Mouse (Mus musculus) cerebellum, adult 11 months (tissue): ENCODE results near the gene Tat.
"Not testable (repeated sequence)": the region's sequence is repeated elsewhere in the genome, so short reads cannot be mapped to it uniquely, and the experiment has no call there.

Experiments used
- DNase-seq: peaks from one replicate; pipeline ENCODE4 v3.0.0; 2022

The Tat gene

DNA sequence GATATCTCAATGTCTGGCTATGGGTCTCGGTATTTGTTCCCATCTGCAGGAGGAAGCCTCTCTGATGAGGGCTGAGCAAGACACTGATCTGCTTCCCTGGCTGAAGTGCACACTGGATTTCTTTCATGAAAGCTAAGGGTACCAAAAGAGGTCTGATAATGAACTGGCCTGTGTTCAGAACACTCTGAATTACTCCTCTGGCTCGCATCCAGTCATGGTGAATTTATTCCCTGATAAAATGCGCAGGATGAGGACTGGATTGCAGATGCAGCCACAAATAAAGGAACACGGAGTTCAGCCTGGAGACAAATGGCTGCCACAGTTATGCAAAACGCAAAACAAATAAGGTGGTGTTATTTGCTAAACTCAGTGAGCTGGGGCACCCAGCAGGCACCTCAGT lies 6.3 kb upstream of the Tat start:
- no peak for DNase-seq

DNA sequence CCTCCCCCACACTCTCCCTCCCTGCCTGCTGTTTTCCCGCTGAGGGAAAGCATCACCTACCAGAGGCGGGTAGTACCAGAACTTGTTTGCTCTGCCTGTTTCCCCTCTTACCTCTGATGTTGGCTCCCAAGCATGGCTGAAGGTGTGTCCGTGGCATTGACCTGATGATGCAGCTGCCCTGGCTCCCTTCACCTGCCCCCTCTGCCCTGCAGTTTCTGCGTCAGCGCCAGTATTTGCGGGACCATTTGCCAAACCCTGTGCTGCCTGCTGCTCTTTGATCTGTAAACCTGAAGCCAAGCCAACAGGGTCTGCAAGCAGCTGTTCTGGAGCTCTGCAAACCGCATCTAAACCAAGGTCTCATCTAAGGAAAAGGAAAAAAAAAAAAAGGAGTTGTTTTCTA lies 3.9 kb upstream of the Tat start:
- no peak for DNase-seq

DNA sequence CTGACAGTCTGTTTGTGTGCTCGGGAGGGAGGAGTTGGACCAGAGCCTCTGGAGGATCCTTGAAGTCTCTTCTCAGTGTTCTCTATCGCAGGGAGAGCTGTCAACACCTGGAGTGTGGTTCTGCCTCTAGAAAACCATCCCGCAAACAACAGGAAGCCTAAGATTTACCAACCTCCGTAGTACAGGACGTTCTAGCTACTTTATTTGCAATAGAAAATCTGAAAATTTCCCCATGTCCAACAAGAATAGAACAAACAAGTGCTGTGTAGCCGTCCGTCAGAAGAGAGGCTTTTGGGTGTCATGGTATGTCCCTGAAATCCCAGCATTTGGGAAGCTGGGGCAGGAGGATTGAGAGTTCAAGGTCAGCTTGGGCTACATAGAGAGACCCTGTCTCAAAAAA lies 2.5 kb upstream of the Tat start:
- DNase-seq = no peak

DNA sequence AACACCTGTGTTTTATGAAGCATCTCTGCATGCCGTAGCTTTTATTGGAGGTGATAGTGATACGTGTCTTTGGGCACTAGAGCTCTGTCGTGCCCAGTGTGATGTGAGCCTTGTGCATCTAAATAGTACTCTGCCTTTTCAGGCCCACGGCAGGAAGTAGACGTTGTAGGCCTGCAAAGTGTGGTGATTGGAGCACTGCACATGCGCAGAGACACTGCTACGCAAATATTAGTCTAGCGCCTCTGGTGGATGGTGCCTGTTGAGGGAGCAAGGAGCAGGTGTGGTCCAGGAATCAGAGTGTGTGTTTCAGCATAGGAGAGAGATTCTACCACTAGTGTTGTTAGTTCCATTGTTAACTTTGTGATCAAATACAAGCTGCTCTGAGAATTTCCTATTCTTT lies 1.1 kb upstream of the Tat start:
- DNase-seq = no peak

DNA sequence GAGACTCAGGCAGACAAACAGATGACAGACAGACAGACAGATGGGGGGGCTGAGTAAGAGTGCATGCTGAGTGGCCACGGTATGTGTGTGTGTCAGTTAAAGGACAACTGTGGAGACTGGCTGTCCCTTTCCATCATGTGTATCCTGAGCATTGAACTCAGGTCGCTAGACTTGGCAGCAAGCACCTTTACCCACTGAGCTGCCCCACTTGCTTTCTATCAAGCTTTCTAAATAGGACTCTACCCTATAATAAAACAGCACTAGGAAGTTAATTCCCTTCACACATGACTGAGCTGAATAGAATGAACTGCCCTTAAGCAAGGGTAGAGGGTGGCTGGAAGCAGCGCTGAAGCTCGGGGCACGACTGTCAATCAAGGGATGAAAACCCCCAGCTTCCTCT lies 1.9 kb downstream of the Tat start:
- no peak for DNase-seq

DNA sequence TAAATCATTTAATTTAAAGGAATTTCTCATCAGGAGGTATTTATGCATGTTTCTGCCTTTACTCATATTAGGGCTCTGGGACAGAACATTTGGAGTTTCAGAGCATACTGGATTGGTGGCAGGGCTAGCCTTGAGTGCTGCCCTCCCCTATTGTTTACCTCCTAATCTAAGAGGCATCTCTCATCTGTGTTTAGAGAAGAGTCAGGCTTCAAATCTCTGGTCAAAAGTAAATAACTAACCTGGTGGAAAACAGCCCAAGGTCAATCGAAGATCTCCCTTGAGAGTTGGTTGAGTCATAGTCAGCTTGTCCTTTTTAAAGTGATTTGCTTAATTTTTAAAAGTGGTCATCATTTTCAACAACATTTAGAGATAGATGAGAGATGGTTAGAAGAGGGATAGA lies 2.7 kb downstream of the Tat start:
- DNase-seq = no peak

DNA sequence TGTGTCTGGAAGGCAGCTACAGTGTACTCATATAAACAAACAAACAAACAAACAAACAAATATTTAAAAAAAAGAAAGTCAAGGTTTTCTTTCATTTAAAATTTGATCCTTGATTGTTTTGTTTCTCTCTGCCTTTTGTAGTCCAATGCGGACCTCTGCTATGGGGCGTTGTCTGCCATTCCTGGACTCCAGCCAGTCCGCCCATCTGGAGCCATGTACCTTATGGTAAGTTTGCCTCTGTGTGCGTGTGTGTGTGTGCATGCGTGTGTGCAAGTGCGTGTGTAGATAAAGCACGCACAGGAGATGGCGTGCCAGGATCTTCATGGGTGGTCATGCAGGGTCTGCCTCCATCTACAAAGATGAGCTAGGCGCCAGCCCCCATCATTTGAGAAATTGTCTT lies 7.1 kb downstream of the Tat start:
- DNase-seq = no peak

DNA sequence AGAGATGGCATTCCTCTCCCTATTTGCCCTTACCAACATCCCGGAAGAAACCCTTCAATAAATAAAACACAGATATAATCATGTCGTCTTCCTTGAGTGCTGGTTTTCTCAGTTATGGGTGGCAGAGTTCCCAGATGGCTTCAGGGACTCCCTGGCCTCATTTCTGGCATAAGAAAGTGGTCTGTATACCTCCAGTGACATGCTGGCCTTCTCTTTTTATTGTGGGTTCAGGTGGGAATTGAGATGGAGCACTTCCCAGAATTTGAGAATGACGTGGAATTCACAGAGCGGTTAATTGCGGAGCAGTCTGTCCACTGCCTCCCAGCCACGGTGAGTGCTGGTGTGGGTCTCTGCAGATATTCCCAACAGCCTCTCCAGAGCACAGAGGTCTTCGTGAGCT lies 7.8 kb downstream of the Tat start:
- no peak for DNase-seq

DNA sequence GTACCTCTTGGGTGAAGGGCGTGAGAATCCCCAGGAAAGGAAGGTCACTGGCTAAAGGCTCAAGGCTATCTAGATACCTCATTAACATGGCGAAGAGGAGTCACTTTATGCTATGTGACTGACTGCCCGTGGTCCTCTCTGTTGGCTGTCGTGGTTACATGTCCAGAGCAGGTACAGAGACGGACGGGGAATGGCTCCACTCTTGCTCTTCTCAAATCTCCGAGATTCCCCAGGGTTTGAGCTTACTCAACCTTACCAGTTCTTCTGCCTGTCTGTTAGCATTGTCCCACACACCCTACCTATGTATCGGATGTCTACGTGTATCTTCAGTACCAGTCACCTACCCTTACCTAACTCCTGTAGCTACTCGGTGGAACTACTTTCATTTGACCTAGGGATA lies 9.7 kb downstream of the Tat start:
- no peak for DNase-seq

DNA sequence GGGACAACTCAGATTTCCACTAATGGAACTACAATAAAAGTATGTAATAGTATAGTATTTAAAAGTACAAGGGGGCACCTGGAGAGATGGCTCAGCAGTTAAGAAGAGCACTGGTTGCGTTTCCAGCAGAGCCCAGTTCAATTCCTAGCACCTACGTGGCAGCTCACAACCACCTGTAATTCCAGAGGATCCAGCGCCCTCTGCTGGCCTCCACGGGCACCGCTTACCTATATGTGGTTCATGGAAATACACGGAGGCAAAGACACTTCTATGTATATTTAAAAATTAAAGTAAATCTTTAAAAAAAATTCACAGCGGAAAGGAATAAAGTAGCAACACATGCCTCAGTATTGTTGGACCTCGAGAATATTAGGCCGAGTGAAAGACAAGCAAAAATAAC lies 12.7 kb downstream of the Tat start:
- DNase-seq = no peak

DNA sequence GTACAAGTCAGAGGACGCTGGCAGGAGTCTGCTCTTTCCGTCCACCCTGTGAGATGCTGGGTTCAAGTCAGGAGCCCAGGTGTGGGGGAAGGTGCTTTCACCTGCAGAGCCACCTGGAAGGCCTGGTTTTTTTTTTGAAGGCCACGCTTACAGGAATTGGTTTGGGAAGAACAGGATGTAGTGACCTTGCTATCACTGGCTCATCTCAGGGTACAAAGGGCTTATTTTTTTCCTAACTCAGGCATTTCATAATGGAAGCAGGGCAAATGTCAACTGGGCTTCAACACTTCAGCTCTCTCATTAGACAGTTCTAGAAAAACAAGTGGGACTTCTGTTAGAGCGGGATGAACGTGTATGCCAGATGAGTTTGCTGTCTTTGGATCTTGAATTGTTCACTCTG lies 14.1 kb downstream of the Tat start:
- DNase-seq = no peak

DNA sequence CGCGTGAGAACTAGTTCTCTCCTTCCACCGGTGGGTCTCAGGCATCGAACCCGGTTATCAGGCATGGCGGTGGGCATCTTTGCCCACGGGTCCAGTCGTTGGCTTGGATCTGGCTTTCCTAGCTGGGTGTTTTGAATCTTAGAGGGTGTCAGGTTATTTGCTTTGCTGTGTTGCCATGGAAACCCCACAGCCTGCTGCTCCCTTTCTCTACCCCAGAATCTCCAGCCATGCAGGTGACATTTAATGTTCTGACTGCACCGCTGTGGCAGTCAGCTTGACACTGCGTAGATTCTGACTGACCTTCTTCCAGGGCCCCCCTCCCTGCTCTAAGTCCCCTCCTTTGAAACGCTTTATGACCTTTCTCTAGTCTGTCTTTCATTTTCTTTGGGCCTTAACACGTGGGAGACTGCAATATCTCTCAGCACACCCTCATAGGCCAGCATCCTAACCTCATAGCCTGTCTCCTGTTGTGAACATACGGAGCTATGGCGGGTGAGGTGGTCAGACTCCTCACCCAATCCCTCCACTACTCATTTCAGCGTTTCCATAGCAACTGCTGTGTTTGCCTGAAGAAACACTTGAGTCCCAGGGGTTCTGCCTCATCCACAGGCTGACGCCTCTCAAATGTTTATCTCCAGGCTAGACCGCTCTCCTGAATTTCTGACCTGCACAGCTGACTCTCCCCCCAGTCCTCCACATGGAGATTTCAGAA lies 16.2 kb downstream of the Tat start:
- no peak for DNase-seq

DNA sequence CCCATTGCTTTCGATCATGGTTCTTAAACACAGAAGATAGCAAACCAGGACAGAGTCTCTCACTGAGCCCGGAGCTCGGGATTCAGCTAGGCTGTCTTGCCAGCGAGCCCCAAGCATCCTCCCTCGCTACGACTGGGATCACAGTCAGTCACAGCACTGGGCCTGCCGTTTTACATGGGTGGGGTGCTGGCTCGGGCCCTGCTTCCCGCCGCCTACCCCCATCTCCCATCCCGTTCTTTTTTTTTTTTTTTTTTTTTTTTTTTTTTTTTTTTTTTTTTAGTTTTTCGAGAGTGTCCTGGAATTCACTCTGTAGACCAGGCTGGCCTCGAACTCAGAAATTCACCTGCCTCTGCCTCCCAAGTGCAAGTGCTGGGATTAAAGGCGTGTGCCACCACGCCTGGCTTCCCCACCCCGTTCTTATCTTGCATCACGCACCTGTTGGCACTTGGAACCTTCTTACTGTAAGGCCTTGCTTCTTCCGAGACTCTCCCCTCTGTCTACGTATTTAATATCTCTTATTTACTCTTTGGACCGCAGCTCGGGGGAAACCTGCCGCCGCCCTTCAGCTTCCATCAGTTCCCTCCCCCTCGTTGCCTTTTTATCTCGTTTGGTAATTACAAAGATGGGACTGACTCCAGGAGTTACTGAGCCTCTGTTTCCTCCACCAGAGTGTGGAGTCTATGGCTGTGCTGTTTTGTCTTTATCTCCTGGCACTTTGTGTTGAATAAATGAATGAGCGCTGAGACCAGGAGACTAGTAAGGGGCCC lies 18.2 kb downstream of the Tat start:
- DNase-seq = no peak

DNA sequence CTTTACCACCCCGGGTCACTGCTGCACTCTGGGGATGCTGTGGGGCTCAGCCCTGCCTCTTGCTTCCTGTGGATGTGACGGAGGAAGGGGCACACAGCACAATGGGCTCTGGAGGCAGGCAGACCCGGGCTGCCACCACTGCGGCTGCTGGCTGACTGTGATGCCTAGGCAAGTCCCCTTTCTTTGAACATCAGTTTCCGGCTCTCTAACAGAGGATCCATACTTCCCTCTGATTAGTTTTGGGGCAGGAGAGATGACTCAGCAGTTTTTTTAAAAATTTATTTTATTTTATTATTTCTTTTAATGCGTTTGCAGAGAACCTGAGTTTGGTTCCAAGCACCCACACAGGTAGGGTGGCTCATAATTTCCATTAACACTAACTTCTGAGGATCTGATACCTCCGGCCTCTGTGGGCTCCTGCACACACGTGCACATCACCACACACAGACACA lies 18.8 kb downstream of the Tat start:
- DNase-seq = no peak

DNA sequence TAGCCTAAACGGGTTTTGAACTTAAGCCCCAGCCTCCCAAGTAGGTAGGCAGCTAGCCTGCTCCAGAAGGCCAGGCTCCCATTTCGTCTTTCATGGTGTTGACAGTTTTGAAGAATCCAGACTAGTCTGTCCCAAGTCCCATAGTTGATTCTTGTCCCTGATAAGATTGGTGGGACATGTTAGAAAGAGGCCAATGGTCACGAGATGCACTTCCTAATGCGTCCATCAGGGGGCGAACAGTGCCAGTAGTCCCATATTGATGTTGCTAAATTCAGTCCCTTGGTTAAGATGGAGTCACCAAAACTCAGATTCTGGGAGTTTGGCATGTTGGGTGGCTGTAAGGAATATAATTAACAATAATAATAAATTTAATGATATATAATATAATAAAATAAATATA lies 20.6 kb downstream of the Tat start:
- DNase-seq = peak; percentile 8

DNA sequence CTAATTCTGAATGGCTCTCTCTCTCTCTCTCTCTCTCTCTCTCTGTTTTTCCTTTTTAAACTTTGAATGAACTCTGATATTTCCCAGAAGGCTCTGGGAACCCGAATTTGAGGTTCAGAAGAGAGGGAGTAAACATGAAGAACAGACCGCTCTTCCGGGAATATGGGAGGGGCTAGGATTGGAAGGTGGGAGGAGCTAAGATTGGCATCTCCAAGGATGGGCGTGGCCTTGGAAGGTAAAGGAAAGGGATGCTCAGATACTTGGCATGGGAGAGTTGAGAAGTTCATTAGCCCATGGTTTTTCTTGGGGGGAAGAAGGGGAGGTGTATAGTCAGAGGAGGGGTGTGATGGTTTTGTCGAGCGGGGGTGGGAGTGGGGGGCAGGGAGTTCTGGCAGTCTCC lies 31.8 kb downstream of the Tat start:
- DNase-seq = no peak

DNA sequence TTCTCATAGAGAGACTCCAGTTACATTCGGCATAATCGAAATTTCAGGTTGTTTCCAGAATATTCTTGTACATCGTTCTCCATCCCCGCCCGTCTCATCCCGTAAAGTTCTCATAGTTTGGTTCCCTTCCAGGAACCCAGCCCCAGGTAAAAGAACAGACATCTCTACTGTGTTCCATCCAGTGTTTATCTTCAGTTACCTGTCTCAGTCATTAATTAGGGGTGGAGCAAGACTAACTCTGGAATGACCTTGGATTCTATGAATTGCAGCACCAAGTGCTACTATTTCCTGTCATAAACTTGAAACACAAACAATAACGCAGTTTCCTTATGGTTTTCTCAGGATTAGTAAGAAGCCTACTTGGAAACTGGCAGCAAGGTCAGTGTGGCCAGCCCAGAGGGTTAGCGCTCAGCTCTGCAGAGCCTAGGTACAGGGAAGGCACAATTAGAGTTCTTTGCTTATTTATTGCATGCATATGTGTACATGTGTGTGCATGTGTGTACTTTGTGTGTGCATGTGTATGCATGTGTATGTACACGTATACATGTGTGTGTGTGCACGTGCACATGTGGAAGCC lies 32.6 kb downstream of the Tat start:
- no peak for DNase-seq

DNA sequence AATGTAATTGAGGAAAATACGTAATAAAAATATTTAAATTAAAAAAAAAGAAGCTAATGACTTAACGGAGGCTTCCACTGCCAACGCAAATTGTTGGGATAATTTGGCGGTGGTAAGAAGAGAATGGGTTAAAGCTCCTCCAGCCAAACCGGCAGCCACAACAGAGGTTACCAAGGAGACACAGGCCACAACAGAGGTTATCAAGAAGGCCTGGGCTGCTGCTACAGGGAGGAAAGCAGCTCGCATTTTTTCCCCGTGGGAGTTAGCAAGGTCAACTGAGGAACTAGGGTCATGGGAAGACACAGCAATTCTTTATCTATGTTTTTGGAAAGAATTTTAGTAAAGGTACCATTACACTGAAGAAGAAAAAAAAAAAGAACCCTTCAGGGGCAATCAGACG lies 43.5 kb downstream of the Tat start:
- not testable (repeated sequence) for DNase-seq

DNA sequence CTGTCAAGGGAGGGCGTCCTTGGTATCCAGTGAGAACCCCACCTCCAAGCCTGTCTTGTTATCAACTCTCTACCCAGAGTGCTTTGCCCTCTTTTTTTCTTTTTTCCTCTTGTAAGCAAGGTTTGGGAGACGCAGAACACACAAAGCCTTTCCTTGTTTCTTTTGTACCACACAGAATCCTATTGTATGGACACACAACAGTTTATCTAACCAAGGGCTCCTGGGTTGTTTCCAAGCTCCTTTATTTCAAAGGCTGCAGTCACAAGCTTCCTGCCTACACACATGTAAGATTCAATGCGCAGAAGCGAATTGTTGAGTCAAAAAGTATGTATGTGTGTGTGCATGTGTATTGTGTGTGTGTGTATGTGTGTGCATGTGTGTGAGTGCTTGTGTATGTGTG lies 44.1 kb downstream of the Tat start:
- no peak for DNase-seq

DNA sequence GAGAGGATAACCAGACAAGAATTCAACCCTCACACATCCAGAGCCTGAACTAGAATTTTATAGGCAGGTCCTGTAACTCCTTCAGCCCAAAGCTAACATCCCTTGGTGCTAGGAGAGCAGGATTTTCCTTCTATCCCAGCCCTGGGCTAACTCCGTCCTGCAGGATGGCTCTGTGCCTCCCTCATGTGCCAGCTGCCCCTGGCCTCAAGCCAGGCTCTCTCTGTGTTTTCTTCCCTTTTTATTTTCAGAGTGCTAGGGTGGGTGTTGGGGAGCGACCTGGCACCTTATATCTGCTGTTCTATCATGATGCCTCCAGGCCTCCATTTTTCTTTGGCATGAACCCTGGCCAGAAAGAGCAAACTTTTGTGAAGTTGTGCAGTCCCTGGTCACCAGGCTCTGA lies 45.9 kb downstream of the Tat start:
- no peak for DNase-seq

DNA sequence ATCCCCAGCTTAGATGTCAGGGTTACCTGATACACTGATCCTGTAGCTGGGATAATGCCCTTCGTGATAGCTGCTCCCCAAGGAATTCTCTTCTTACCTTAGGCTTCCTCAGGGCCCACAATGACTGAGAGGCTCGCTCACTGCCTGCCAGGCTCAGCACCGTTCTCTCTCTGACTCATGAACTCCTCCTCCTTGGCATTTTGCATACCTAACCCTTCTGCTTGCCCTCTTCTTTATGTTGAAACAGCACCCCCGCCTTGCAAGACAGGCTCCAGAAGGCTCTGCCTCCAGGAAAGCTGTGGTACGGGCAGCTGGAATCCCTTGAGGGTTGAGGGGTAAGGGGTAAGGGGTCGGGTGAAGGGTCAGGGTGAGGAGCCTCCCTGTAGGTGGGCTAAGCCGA lies 49.0 kb downstream of the Tat start:
- DNase-seq = no peak

DNA sequence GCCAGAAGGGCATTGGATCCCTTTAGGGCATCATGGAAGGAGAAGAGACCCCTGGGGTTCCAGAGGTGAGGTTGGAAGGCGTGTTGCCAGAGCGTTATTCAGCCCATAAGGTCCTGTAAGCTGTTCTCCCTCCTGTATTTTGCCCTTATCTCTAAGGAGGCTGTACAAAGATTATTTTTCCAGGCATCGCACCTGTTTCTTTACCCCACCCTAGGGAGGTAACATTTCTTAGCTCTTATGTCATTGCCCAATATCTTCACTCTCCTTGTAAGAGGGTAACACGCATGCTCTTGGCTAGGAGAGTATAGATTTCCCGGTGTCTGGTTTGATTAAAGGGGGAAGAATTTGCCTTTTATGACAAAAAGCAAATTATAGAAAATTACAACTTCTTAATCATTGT lies 49.4 kb downstream of the Tat start, which contains the start of gene Chst4:
Chst4 (minus strand) TSS at position 82 of the 400 bp plus-strand sequence.
- DNase-seq = no peak

DNA sequence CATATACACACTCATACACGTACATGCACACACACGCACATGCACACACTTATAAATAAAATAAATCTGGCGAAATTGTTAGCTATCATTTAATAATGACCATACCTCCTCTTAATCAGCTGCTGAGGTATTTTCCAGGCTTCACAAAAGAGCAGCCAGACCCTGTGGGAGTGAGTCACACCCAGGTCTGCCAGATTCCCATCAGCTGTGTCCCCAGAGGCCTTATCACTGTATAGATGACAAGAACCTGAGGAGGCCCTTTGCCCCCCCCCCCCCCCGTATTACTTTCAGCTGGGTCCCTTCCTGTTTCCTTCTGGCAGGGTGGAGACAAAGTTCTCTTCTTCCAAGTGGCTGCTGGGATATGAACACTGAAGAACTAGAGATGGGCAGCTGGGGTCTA lies 50.3 kb downstream of the Tat start:
- DNase-seq = no peak
